Mouse (Mus musculus) hindbrain, embryonic 12.5 days (tissue): ENCODE data around the gene Srrd. TPM values are rescaled to one million over a fixed set of nuclear protein-coding genes. Genes with fewer than 3 reads are reported as not detected.

Experiments
- ATAC-seq: fragments of 200-750 bp; cut with Nextera tagmentation; 2 replicates; pipeline ENCODE4 v1.8.0; 2017; ENCODE audit warnings: moderate TSS enrichment; ENCODE audit not compliant: low FRiP score
- H3K27ac ChIP-seq: fragments of 300-500 bp; sonication (generic); 2 replicates; pipeline ENCODE4 v1.5.1; 2016; ENCODE audit warnings: mild to moderate bottlenecking
- H3K27me3 ChIP-seq: fragments of 300-500 bp; sonication (generic); 2 replicates; pipeline ENCODE4 v1.6.1; 2016; ENCODE audit warnings: mild to moderate bottlenecking
- H3K36me3 ChIP-seq: fragments of 300-500 bp; sonication (generic); 2 replicates; pipeline ENCODE4 v1.6.1; 2016; ENCODE audit warnings: mild to moderate bottlenecking
- H3K4me1 ChIP-seq: fragments of 300-500 bp; sonication (generic); 2 replicates; pipeline ENCODE4 v1.6.1; 2016
- H3K4me2 ChIP-seq: fragments of 300-500 bp; sonication (generic); replicated peaks from 2 replicates; pipeline ENCODE4 v1.6.1; 2016; ENCODE audit warnings: mild to moderate bottlenecking
- H3K4me3 ChIP-seq: fragments of 300-500 bp; sonication (generic); 2 replicates; pipeline ENCODE4 v1.5.1; 2016; ENCODE audit warnings: mild to moderate bottlenecking
- H3K9ac ChIP-seq: fragments of 300-500 bp; sonication (generic); 2 replicates; pipeline ENCODE4 v1.6.1; 2016; ENCODE audit warnings: mild to moderate bottlenecking, moderate library complexity
- H3K9me3 ChIP-seq: fragments of 300-500 bp; sonication (generic); replicated peaks from 2 replicates; pipeline ENCODE4 v1.6.1; 2016; ENCODE audit warnings: mild to moderate bottlenecking
- WGBS: fragments of 180-500 bp; shearing (Covaris S2); methylation state at CpG from one replicate; pipeline ENCODE4 v1.1.7; 2016; 5-methylcytosine and 5-hydroxymethylcytosine counted together
- polyA plus RNA-seq: library from polyadenylated mRNA; unstranded; fragments of >200 nt; fragmentation: Nextera tagmentation; extraction: Ambion mirVana; gene quantifications from 2 replicates; pipeline ENCODE4 v1.2.1, GENCODE M21; 2016

Gene Srrd
- polyA plus RNA-seq, 1 experiment from 2014 or later, result 47.6 TPM

GRCm38 (mm10) chr5:112302310-112302709 is 40.5 kb downstream of the Srrd start:
- Histone ChIP-seq H3K9me3 (no peaks in the 10 kb centered on the region), H3K27ac (no peak overlapping the region), H3K4me2 (no peak overlapping the region), H3K36me3 (peaks cover 5% of the 10 kb centered on the region; the same call in 1 of the 2 replicates), H3K27me3 (no peaks in the 10 kb centered on the region), H3K4me3 (no peak overlapping the region), H3K9ac (no peak overlapping the region), H3K4me1 (no peaks in the 10 kb centered on the region)
- 89% methylated on average over 5 of the region's 5 CpGs for WGBS
- no peak for ATAC-seq

- H3K27ac ChIP-seq, result no peak overlapping the region
- no peaks in the 10 kb centered on the region for H3K9me3 ChIP-seq
- no peaks in the 10 kb centered on the region for H3K27me3 ChIP-seq
- ATAC-seq, result no peak
- no peak overlapping the region for H3K4me2 ChIP-seq
- H3K9ac ChIP-seq, result no peak overlapping the region
- H3K4me1 ChIP-seq, result peaks cover 6% of the 10 kb centered on the region; the same call in 1 of the 2 replicates
- WGBS, result 83% methylated on average over 4 of the region's 4 CpGs
- 0 out of 2 replicates have a peak, but pooled peaks cover 2% of the 10 kb centered on the region for H3K36me3 ChIP-seq
- H3K4me3 ChIP-seq, result no peak overlapping the region
These were observed 41.1 kb downstream of the Srrd start for GRCm38 (mm10) chr5:112301694-112302093.

GRCm38 (mm10) chr5:112300721-112301308 is 42.0 kb downstream of the Srrd start:
- H3K27me3 ChIP-seq, result no peaks in the 10 kb centered on the region
- 88% methylated on average over 6 of the region's 6 CpGs for WGBS
- ATAC-seq, result no peak
- no peaks in the 10 kb centered on the region for H3K36me3 ChIP-seq
- H3K9me3 ChIP-seq, result no peaks in the 10 kb centered on the region
- H3K4me2 ChIP-seq, result no peak overlapping the region
- H3K9ac ChIP-seq, result no peak overlapping the region
- H3K4me3 ChIP-seq, result no peak overlapping the region
- H3K27ac ChIP-seq, result no peak overlapping the region
- H3K4me1 ChIP-seq, result peaks cover 12% of the 10 kb centered on the region; the same call in 1 of the 2 replicates

GRCm38 (mm10) chr5:112300112-112300511 is 42.7 kb downstream of the Srrd start:
- no peak overlapping the region for H3K9ac ChIP-seq
- H3K4me3 ChIP-seq, result no peak overlapping the region
- WGBS, result 85% methylated on average over 2 of the region's 2 CpGs
- H3K4me1 ChIP-seq, result peaks cover 17% of the 10 kb centered on the region
- H3K4me2 ChIP-seq, result no peak overlapping the region
- no peak overlapping the region for H3K27ac ChIP-seq
- no peaks in the 10 kb centered on the region for H3K36me3 ChIP-seq
- H3K27me3 ChIP-seq, result no peaks in the 10 kb centered on the region
- ATAC-seq, result no peak
- H3K9me3 ChIP-seq, result no peaks in the 10 kb centered on the region

- Histone ChIP-seq H3K27ac (no peak overlapping the region), H3K9ac (no peak overlapping the region), H3K4me1 (peaks cover 25% of the 10 kb centered on the region), H3K27me3 (no peaks in the 10 kb centered on the region), H3K4me3 (no peak overlapping the region), H3K4me2 (no peak overlapping the region), H3K36me3 (no peaks in the 10 kb centered on the region), H3K9me3 (no peaks in the 10 kb centered on the region)
- no peak for ATAC-seq
- 92% methylated on average over 4 of the region's 4 CpGs for WGBS
These were observed 43.4 kb downstream of the Srrd start for GRCm38 (mm10) chr5:112299399-112299798.

- Histone ChIP-seq H3K4me1 (peaks cover 27% of the 10 kb centered on the region), H3K36me3 (no peaks in the 10 kb centered on the region), H3K27me3 (no peaks in the 10 kb centered on the region), H3K27ac (no peak overlapping the region), H3K9me3 (no peaks in the 10 kb centered on the region), H3K4me2 (no peak overlapping the region), H3K9ac (no peak overlapping the region), H3K4me3 (no peak overlapping the region)
- ATAC-seq, result no peak
- WGBS, result 90% methylated on average over 12 of the region's 12 CpGs
These were observed 44.4 kb downstream of the Srrd start for GRCm38 (mm10) chr5:112298226-112298988.

- no peak overlapping the region for H3K9ac ChIP-seq
- H3K9me3 ChIP-seq, result no peaks in the 10 kb centered on the region
- WGBS, result 72% methylated on average over 2 of the region's 2 CpGs
- H3K27me3 ChIP-seq, result no peaks in the 10 kb centered on the region
- no peak overlapping the region for H3K4me3 ChIP-seq
- no peaks in the 10 kb centered on the region for H3K36me3 ChIP-seq
- H3K27ac ChIP-seq, result 0 out of 2 replicates have a peak overlapping the region, but pooled peaks have one; percentile 12
- H3K4me1 ChIP-seq, result peaks cover 29% of the 10 kb centered on the region
- H3K4me2 ChIP-seq, result no peak overlapping the region
- ATAC-seq, result no peak
These were observed 45.6 kb downstream of the Srrd start for GRCm38 (mm10) chr5:112297257-112297656.

- ATAC-seq, result no peak
- Histone ChIP-seq H3K4me2 (no peak overlapping the region), H3K36me3 (no peaks in the 10 kb centered on the region), H3K27ac (no peak overlapping the region; the same call in 1 of the 2 replicates), H3K4me1 (peaks cover 32% of the 10 kb centered on the region), H3K9ac (no peak overlapping the region), H3K4me3 (no peak overlapping the region), H3K27me3 (no peaks in the 10 kb centered on the region), H3K9me3 (no peaks in the 10 kb centered on the region)
- WGBS, result 79% methylated on average over 6 of the region's 6 CpGs
These were observed 46.2 kb downstream of the Srrd start for GRCm38 (mm10) chr5:112296404-112297181.

GRCm38 (mm10) chr5:112295564-112295963 is 47.3 kb downstream of the Srrd start:
- no peak overlapping the region for H3K4me2 ChIP-seq
- peaks cover 32% of the 10 kb centered on the region for H3K4me1 ChIP-seq
- 58% methylated on average over 8 of the region's 8 CpGs for WGBS
- no peak overlapping the region for H3K27ac ChIP-seq
- H3K4me3 ChIP-seq, result no peak overlapping the region
- no peaks in the 10 kb centered on the region for H3K27me3 ChIP-seq
- no peaks in the 10 kb centered on the region for H3K36me3 ChIP-seq
- ATAC-seq, result no peak
- H3K9me3 ChIP-seq, result no peaks in the 10 kb centered on the region
- H3K9ac ChIP-seq, result no peak overlapping the region

- Histone ChIP-seq H3K27me3 (no peaks in the 10 kb centered on the region), H3K4me3 (no peak overlapping the region), H3K9me3 (no peaks in the 10 kb centered on the region), H3K4me1 (peaks cover 32% of the 10 kb centered on the region), H3K36me3 (no peaks in the 10 kb centered on the region), H3K9ac (no peak overlapping the region), H3K4me2 (no peak overlapping the region), H3K27ac (no peak overlapping the region)
- no peak for ATAC-seq
- 30% methylated on average over 8 of the region's 8 CpGs for WGBS
These were observed 47.7 kb downstream of the Srrd start for GRCm38 (mm10) chr5:112295162-112295561.

GRCm38 (mm10) chr5:112294696-112295095 is 48.1 kb downstream of the Srrd start:
- H3K9me3 ChIP-seq, result no peaks in the 10 kb centered on the region
- H3K27me3 ChIP-seq, result no peaks in the 10 kb centered on the region
- H3K4me3 ChIP-seq, result no peak overlapping the region
- H3K27ac ChIP-seq, result no peak overlapping the region
- H3K9ac ChIP-seq, result no peak overlapping the region
- H3K36me3 ChIP-seq, result no peaks in the 10 kb centered on the region
- WGBS, result 59% methylated on average over 4 of the region's 4 CpGs
- no peak overlapping the region for H3K4me2 ChIP-seq
- H3K4me1 ChIP-seq, result peaks cover 32% of the 10 kb centered on the region
- ATAC-seq, result no peak

GRCm38 (mm10) chr5:112293800-112294199 is 49.0 kb downstream of the Srrd start:
- no peak overlapping the region for H3K27ac ChIP-seq
- peaks cover 35% of the 10 kb centered on the region for H3K4me1 ChIP-seq
- no peaks in the 10 kb centered on the region for H3K36me3 ChIP-seq
- ATAC-seq, result no peak
- H3K27me3 ChIP-seq, result no peaks in the 10 kb centered on the region
- H3K4me2 ChIP-seq, result no peak overlapping the region
- no peak overlapping the region for H3K4me3 ChIP-seq
- 86% methylated on average over 2 of the region's 2 CpGs for WGBS
- no peaks in the 10 kb centered on the region for H3K9me3 ChIP-seq
- H3K9ac ChIP-seq, result no peak overlapping the region
